Mouse (Mus musculus) E14TG2a.4 (cell line): Measurements from ENCODE around the gene Hist1h3i.
"Not testable (repeated sequence)": the region's sequence is repeated elsewhere in the genome, so short reads cannot be mapped to it uniquely, and the experiment has no call there.

Experiments
- H3K27me3 ChIP-seq: 2 replicates; pipeline ENCODE4 v1.6.1; 2014; ENCODE audit warnings: low read length, control low read depth; ENCODE audit not compliant: insufficient read depth
- H3K36me3 ChIP-seq: 2 replicates; pipeline ENCODE4 v1.6.1; 2014; ENCODE audit warnings: low read length, control low read depth; ENCODE audit not compliant: insufficient read depth
- H3K4me1 ChIP-seq: replicated peaks from 2 replicates; pipeline ENCODE4 v1.6.1; 2014; ENCODE audit warnings: low read depth, low read length, control low read depth
- H3K4me3 ChIP-seq: replicated peaks from 2 replicates; pipeline ENCODE4 v1.5.1; 2014; ENCODE audit warnings: mild to moderate bottlenecking, low read length
- H3K9me3 ChIP-seq: 2 replicates; pipeline ENCODE4 v1.6.1; 2014; ENCODE audit warnings: low read length, control low read depth
- CTCF ChIP-seq: conservative IDR thresholded peaks from 2 replicates; pipeline ENCODE4 v1.5.1; 2014; ENCODE audit warnings: low read length
- NANOG ChIP-seq: IDR thresholded peaks from 2 replicates; pipeline ENCODE4 v1.6.1; 2014; ENCODE audit warnings: borderline replicate concordance, low read length, mixed read lengths
- POU5F1 ChIP-seq: IDR thresholded peaks from 2 replicates; pipeline ENCODE4 v1.6.1; 2014; ENCODE audit warnings: low read length, borderline replicate concordance

Gene Hist1h3i

GRCm38 (mm10) chr13:21753051-21753523 lies 30.1 kb downstream of the Hist1h3i start:
- peak overlapping the region; percentile 69 for H3K4me3 ChIP-seq
- no peaks in the 10 kb centered on the region for H3K9me3 ChIP-seq
- H3K27me3 ChIP-seq: no peaks in the 10 kb centered on the region
- H3K36me3 ChIP-seq: no peaks in the 10 kb centered on the region; the same call in 1 of the 2 replicates
- peaks cover 34% of the 10 kb centered on the region for H3K4me1 ChIP-seq
- TF ChIP-seq CTCF (no peak), NANOG (no peak), POU5F1 (no peak)

- Histone ChIP-seq H3K4me3 (peak overlapping the region; percentile 69), H3K4me1 (peaks cover 37% of the 10 kb centered on the region), H3K9me3 (no peaks in the 10 kb centered on the region), H3K36me3 (peaks cover 3% of the 10 kb centered on the region), H3K27me3 (no peaks in the 10 kb centered on the region)
- TF ChIP-seq CTCF: no peak
- TF ChIP-seq POU5F1: no peak
- TF ChIP-seq NANOG: no peak
Observed at GRCm38 (mm10) chr13:21752356-21752755, 30.8 kb downstream of the Hist1h3i start.

- peaks cover 39% of the 10 kb centered on the region for H3K4me1 ChIP-seq
- TF ChIP-seq POU5F1: no peak
- TF ChIP-seq CTCF: no peak
- TF ChIP-seq NANOG: no peak
- H3K36me3 ChIP-seq: peaks cover 6% of the 10 kb centered on the region
- no peak overlapping the region for H3K4me3 ChIP-seq
- no peaks in the 10 kb centered on the region for H3K27me3 ChIP-seq
- H3K9me3 ChIP-seq: no peaks in the 10 kb centered on the region
Observed at GRCm38 (mm10) chr13:21751827-21752226, 31.3 kb downstream of the Hist1h3i start.

GRCm38 (mm10) chr13:21751417-21751816 lies 31.8 kb downstream of the Hist1h3i start:
- Histone ChIP-seq H3K4me3 (no peak overlapping the region), H3K36me3 (peaks cover 6% of the 10 kb centered on the region), H3K9me3 (no peaks in the 10 kb centered on the region), H3K27me3 (no peaks in the 10 kb centered on the region), H3K4me1 (peaks cover 39% of the 10 kb centered on the region)
- no peak for TF ChIP-seq POU5F1
- TF ChIP-seq NANOG: no peak
- TF ChIP-seq CTCF: no peak

GRCm38 (mm10) chr13:21750159-21751017 lies 32.8 kb downstream of the Hist1h3i start, which contains the start of gene Hist1h4k:
TSS of gene Hist1h4k (minus strand) at chr13:21750505.
- H3K4me1 ChIP-seq: peaks cover 33% of the 10 kb centered on the region
- H3K9me3 ChIP-seq, H3K36me3 ChIP-seq, H3K27me3 ChIP-seq: not testable (repeated sequence)
- H3K4me3 ChIP-seq: peak within 1 kb of the TSS; percentile 77

- H3K36me3 ChIP-seq: peaks cover 6% of the 10 kb centered on the region
- H3K27me3 ChIP-seq: no peaks in the 10 kb centered on the region
- H3K9me3 ChIP-seq: no peaks in the 10 kb centered on the region
- peaks cover 29% of the 10 kb centered on the region for H3K4me1 ChIP-seq
- TF ChIP-seq NANOG (no peak), POU5F1 (no peak), CTCF (no peak)
- H3K4me3 ChIP-seq: peak overlapping the region; percentile 77
Observed at GRCm38 (mm10) chr13:21749387-21750158, 33.6 kb downstream of the Hist1h3i start.

GRCm38 (mm10) chr13:21745006-21745405 lies 38.2 kb downstream of the Hist1h3i start:
- TF ChIP-seq POU5F1: no peak
- no peak for TF ChIP-seq CTCF
- no peak for TF ChIP-seq NANOG
- H3K27me3 ChIP-seq: no peaks in the 10 kb centered on the region
- peaks cover 16% of the 10 kb centered on the region for H3K4me1 ChIP-seq
- H3K36me3 ChIP-seq: peaks cover 6% of the 10 kb centered on the region
- H3K4me3 ChIP-seq: no peak overlapping the region
- no peaks in the 10 kb centered on the region for H3K9me3 ChIP-seq

GRCm38 (mm10) chr13:21734906-21735767 lies 48.0 kb downstream of the Hist1h3i start, which contains the start of gene Hist1h4j:
TSS of gene Hist1h4j (plus strand) at chr13:21735064.
- peaks cover 19% of the 10 kb centered on the region for H3K4me1 ChIP-seq
- H3K4me3 ChIP-seq: peak within 1 kb of the TSS; percentile 70
- H3K27me3 ChIP-seq, H3K9me3 ChIP-seq, H3K36me3 ChIP-seq: not testable (repeated sequence)
